Mouse (Mus musculus): ENCODE data around the gene AB124611.

DNA sequence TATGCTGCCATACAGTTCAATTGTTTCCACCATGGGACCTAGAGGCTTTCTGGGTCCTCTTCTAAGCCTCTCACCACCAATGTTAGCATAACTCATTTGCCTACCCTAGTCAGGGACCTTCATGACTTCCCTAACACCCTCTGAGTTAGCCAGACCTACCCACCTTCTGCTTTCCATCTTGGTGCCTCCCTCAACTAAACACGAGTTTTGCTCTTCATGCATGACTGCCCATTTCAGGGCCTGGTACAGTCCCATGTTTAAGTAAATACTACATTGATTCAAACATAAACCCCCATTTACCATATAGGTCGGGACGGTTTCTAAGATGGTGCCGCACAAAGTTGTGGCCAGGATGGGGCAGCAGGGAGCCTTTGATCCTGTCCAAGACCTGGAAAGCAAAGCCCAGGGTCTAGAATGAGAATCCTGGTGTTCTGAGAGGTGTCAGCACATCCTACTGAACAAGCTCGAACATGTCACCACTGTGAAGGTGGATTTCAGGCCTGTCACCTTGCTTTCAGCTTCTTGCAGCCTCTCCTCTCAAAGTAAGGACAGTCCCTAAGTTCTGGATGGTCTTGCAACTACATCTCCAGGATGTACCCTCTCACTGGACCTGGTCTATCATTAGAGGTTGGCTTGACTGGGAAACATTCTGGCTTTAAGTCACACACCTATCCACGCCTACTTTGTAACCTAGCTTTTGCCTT is 65.3 kb downstream of the AB124611 start:
- TF ChIP-seq CTCF (IDR thresholded peaks at IDR 0.05; ENCODE audit: low read depth) (no peak), EP300 (IDR thresholded peaks at IDR 0.05; ENCODE audit: low read depth) (no peak)
